Mouse (Mus musculus) natural killer cell, adult 2 months (primary cell): ENCODE results near the gene Csn1s1.

ENCODE experiments used
- DNase-seq, 2 experiments: peaks; one replicate each; pipeline ENCODE4 v3.0.0; 2022; ENCODE audit warnings: low spot score in 2 of 2

The Csn1s1 gene

GRCm38 (mm10) chr5:87665908-87666307, at the start of gene Csn1s1:
Csn1s1 (plus strand) TSS chr5:87666208.
- DNase-seq, result no peak

- no peak for DNase-seq
Observed at GRCm38 (mm10) chr5:87622681-87623080, 43.3 kb upstream of the Csn1s1 start.

GRCm38 (mm10) chr5:87642787-87643186, 23.2 kb upstream of the Csn1s1 start:
- no peak for DNase-seq

GRCm38 (mm10) chr5:87699530-87699929, 33.5 kb downstream of the Csn1s1 start, which contains the start of gene Csn2:
Csn2 (minus strand) TSS chr5:87699630.
- DNase-seq, result no peak

GRCm38 (mm10) chr5:87705891-87706290, 39.9 kb downstream of the Csn1s1 start:
- no peak for DNase-seq
